Mouse (Mus musculus): ENCODE results near the gene Rnf126. TPM values are rescaled to one million over a fixed set of nuclear protein-coding genes. Genes with fewer than 3 reads are reported as not detected.

The Rnf126 gene
- polyA plus RNA-seq, 1 experiment from 2014 or later: 92.3 TPM

GRCm38 (mm10) chr10:79793738-79794490 lies 27.2 kb upstream of the Rnf126 start:
- Histone ChIP-seq H3K27me3 (ENCODE audit: control insufficient read depth, insufficient read depth, low read depth, low read length) (no peaks in the 10 kb centered on the region; the same call in 1 of the 2 replicates), H3K9ac (ENCODE audit: low read depth, low read length) (peak overlapping the region; percentile 98), H3K27ac (ENCODE audit: low read length) (peak overlapping the region; percentile 91), H3K4me1 (ENCODE audit: control insufficient read depth, insufficient read depth, low read length) (peaks cover 20% of the 10 kb centered on the region), H3K4me3 (ENCODE audit: low read depth, low read length) (peak overlapping the region; percentile 80), H3K9me3 (replicated peaks; ENCODE audit: control insufficient read depth, low read length, poor library complexity, severe bottlenecking) (no peaks in the 10 kb centered on the region), H3K36me3 (ENCODE audit: control insufficient read depth, insufficient read depth, low read length) (no peaks in the 10 kb centered on the region), H3K4me2 (ENCODE audit: low read length) (peak overlapping the region; percentile 97)
- 1% methylated on average over 32 of the region's 38 CpGs for WGBS
- ATAC-seq: peak; percentile 11; the same call in 1 of the 2 replicates

- peak within 1 kb of the TSS; percentile 98 for H3K9ac ChIP-seq (ENCODE audit: low read depth, low read length)
- H3K4me1 ChIP-seq (ENCODE audit: control insufficient read depth, insufficient read depth, low read length): peaks cover 20% of the 10 kb centered on the region
- peak within 1 kb of the TSS; percentile 80 for H3K4me3 ChIP-seq (ENCODE audit: low read depth, low read length)
- H3K27ac ChIP-seq (ENCODE audit: low read length): peak within 1 kb of the TSS; percentile 91
- no peaks in the 10 kb centered on the region for H3K36me3 ChIP-seq (ENCODE audit: control insufficient read depth, insufficient read depth, low read length)
- no peaks in the 10 kb centered on the region for H3K9me3 ChIP-seq (replicated peaks; ENCODE audit: control insufficient read depth, low read length, poor library complexity, severe bottlenecking)
- peak; percentile 72 for ATAC-seq
- H3K4me2 ChIP-seq (ENCODE audit: low read length): peak within 1 kb of the TSS; percentile 97
- H3K27me3 ChIP-seq (ENCODE audit: control insufficient read depth, insufficient read depth, low read depth, low read length): no peaks in the 10 kb centered on the region; the same call in 1 of the 2 replicates
- 5% methylated on average over 51 of the region's 51 CpGs for WGBS
These were observed 26.4 kb upstream of the Rnf126 start, which contains the start of gene Palm for GRCm38 (mm10) chr10:79793051-79793737. Gene Palm, plus strand, starts transcription at chr10:79793572.

DNA sequence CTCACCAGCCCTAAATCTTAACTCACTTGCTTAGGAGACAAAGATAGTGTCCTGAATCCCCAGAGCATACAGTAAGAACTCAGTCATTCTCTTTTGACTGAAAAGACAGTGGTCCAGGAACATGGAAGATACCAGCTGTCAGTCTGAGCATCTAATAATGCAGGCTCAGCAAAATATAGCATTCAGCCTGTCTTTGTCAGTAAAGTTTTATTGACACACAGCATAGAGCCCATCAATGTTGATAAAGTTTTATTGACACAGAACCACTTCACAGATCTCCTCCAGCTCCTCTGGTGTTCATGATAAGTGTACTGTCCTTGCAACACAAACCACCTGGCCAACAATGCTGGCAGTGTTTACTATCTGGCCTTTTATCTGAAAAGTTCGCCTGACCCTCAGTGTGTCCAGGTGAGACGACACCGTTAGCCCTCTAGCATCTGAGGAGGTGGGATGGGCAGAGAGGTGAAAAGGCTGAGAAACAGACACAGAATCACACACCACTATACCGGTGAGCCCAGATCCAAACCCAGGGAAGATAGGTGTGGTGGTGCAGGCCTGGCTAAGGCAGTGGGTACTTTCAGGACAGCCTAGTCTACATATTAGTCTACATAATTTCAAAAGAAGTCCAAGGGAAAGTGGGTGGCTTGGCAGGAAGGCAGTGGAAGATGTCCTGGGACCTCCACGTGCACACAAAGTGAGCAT lies 25.7 kb upstream of the Rnf126 start:
- peaks cover 18% of the 10 kb centered on the region for H3K4me1 ChIP-seq (ENCODE audit: control insufficient read depth, insufficient read depth, low read length)
- no peak overlapping the region for H3K9ac ChIP-seq (ENCODE audit: low read depth, low read length)
- H3K27ac ChIP-seq (ENCODE audit: low read length): no peak overlapping the region
- no peak for ATAC-seq
- no peak overlapping the region; the same call in 1 of the 2 replicates for H3K4me2 ChIP-seq (ENCODE audit: low read length)
- no peaks in the 10 kb centered on the region for H3K36me3 ChIP-seq (ENCODE audit: control insufficient read depth, insufficient read depth, low read length)
- H3K4me3 ChIP-seq (ENCODE audit: low read depth, low read length): no peak overlapping the region
- no peaks in the 10 kb centered on the region for H3K9me3 ChIP-seq (replicated peaks; ENCODE audit: control insufficient read depth, low read length, poor library complexity, severe bottlenecking)
- WGBS: 84% methylated on average over 5 of the region's 5 CpGs
- H3K27me3 ChIP-seq (ENCODE audit: control insufficient read depth, insufficient read depth, low read depth, low read length): no peaks in the 10 kb centered on the region; the same call in 1 of the 2 replicates

GRCm38 (mm10) chr10:79790861-79791260 lies 24.1 kb upstream of the Rnf126 start, which contains the start of gene Prss57:
Gene Prss57, minus strand, starts transcription at chr10:79790961.
- 89% methylated on average over 4 of the region's 4 CpGs for WGBS
- H3K27ac ChIP-seq (ENCODE audit: low read length): no peak within 1 kb of the TSS
- no peaks in the 10 kb centered on the region for H3K9me3 ChIP-seq (replicated peaks; ENCODE audit: control insufficient read depth, low read length, poor library complexity, severe bottlenecking)
- no peaks in the 10 kb centered on the region for H3K36me3 ChIP-seq (ENCODE audit: control insufficient read depth, insufficient read depth, low read length)
- H3K27me3 ChIP-seq (ENCODE audit: control insufficient read depth, insufficient read depth, low read depth, low read length): no peaks in the 10 kb centered on the region; the same call in 1 of the 2 replicates
- H3K4me2 ChIP-seq (ENCODE audit: low read length): no peak within 1 kb of the TSS
- H3K4me1 ChIP-seq (ENCODE audit: control insufficient read depth, insufficient read depth, low read length): peaks cover 8% of the 10 kb centered on the region
- no peak for ATAC-seq
- H3K4me3 ChIP-seq (ENCODE audit: low read depth, low read length): no peak within 1 kb of the TSS
- no peak within 1 kb of the TSS for H3K9ac ChIP-seq (ENCODE audit: low read depth, low read length)

DNA sequence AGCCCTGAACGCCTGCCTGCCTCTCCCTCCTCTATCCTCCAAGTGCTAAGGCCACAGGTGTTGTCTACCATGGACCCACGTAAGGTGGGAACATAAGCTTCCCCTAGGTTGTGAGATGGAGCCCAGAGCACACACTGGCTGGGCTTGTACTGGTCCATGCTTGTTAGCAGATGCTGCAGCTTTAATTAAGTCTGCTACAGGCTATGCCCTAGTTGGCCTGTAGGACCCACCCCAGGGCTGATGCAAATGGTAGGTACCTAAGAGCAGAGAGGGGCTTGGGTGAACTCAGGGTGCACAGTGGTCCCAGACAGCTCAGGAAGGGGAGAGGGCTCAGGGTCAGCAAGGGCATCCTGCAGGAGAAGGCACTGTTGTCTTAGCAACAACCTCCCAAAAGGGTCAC lies 22.8 kb upstream of the Rnf126 start:
- H3K9ac ChIP-seq (ENCODE audit: low read depth, low read length): no peak overlapping the region
- 49% methylated on average over 2 of the region's 2 CpGs for WGBS
- H3K36me3 ChIP-seq (ENCODE audit: control insufficient read depth, insufficient read depth, low read length): no peaks in the 10 kb centered on the region
- H3K4me3 ChIP-seq (ENCODE audit: low read depth, low read length): no peak overlapping the region
- H3K27ac ChIP-seq (ENCODE audit: low read length): no peak overlapping the region
- ATAC-seq: no peak
- H3K9me3 ChIP-seq (replicated peaks; ENCODE audit: control insufficient read depth, low read length, poor library complexity, severe bottlenecking): no peaks in the 10 kb centered on the region
- H3K4me2 ChIP-seq (ENCODE audit: low read length): no peak overlapping the region
- no peaks in the 10 kb centered on the region; the same call in 1 of the 2 replicates for H3K4me1 ChIP-seq (ENCODE audit: control insufficient read depth, insufficient read depth, low read length)
- H3K27me3 ChIP-seq (ENCODE audit: control insufficient read depth, insufficient read depth, low read depth, low read length): no peaks in the 10 kb centered on the region; the same call in 1 of the 2 replicates

DNA sequence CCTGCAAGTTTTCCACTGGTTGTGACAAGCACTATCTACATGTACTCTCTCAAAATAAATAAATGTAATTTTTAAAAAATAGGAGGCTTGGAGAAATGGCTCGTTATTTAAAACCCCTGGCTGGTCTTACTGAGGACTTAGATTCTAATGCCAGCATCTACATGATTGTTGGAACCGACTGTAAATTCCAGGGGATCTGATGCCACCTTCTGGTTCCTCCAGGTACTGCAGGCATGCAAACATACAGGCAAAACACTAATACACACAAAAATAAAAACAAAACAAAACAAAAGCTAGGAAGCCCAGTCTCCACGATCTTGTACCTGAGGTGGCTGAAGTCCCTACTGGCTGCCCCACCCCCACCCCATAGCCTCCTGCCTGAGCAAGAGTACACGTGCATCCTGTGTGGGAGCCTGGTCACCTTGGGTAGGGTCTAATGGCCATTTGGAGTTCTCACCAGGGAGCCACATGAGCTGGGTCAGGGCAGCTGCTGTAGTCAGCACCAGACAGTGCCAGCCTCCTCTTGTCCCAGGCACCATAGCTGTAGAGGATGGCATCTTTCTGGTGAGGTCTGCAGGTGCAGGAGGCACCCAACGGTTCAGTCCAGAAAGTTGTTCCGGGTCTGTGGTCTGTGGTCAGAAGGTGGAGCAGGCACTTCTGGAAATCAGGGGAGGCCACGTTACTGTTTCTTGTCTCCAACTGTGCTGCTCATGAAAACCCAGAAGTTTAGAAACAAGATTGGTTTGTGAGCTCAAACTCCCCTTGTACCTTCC lies 21.8 kb upstream of the Rnf126 start:
- ATAC-seq: no peak
- 36% methylated on average over 7 of the region's 7 CpGs for WGBS
- no peaks in the 10 kb centered on the region for H3K9me3 ChIP-seq (replicated peaks; ENCODE audit: control insufficient read depth, low read length, poor library complexity, severe bottlenecking)
- no peaks in the 10 kb centered on the region for H3K4me1 ChIP-seq (ENCODE audit: control insufficient read depth, insufficient read depth, low read length)
- peaks cover 4% of the 10 kb centered on the region for H3K27me3 ChIP-seq (ENCODE audit: control insufficient read depth, insufficient read depth, low read depth, low read length)
- no peak overlapping the region for H3K4me3 ChIP-seq (ENCODE audit: low read depth, low read length)
- H3K9ac ChIP-seq (ENCODE audit: low read depth, low read length): no peak overlapping the region
- H3K27ac ChIP-seq (ENCODE audit: low read length): no peak overlapping the region
- no peak overlapping the region for H3K4me2 ChIP-seq (ENCODE audit: low read length)
- no peaks in the 10 kb centered on the region for H3K36me3 ChIP-seq (ENCODE audit: control insufficient read depth, insufficient read depth, low read length)

DNA sequence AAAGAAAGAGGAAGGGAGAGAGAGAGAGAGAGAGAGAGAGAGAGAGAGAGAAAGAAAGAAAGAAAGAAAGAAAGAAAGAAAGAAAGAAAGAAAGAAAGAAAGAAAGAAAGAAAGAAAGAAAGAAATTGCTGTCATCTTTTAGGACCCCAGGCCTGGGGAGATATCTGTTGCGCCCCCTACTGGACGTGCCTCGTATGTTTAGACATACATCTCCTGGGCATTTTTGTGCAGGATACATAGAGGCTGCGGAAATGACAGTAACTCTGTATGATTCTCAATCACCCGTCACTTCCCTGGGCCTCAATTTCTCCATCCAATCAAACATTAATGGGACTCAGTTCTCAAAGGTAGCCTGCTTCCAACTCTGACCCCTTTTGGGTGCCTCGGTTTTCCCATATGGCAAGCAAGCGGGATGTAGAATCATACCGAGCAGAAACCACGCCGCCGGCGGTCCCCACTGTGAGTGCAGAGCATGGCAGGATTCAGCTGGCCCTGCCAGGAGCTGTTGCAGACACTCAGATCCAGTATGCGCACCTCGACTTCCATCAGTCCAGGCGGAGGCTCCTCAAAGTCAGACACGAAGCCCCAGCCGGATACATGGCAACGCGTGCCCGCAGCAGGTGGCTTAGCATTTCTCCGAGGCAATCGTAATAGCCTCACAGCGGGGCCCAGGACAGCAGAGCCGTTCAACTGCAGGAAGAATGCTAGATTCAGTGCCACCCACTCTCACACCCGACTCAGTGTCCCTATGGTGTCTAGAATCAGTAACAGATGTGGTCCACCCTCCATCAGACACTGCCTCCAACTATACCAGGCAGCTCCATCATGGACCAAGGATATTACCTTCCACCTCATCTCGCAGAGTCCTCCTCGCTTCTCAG lies 17.4 kb upstream of the Rnf126 start:
- H3K36me3 ChIP-seq (ENCODE audit: control insufficient read depth, insufficient read depth, low read length): no peaks in the 10 kb centered on the region
- no peaks in the 10 kb centered on the region for H3K9me3 ChIP-seq (replicated peaks; ENCODE audit: control insufficient read depth, low read length, poor library complexity, severe bottlenecking)
- no peak for ATAC-seq
- H3K27ac ChIP-seq (ENCODE audit: low read length): no peak overlapping the region
- no peak overlapping the region for H3K9ac ChIP-seq (ENCODE audit: low read depth, low read length)
- no peak overlapping the region for H3K4me2 ChIP-seq (ENCODE audit: low read length)
- WGBS: 35% methylated on average over 27 of the region's 27 CpGs
- H3K27me3 ChIP-seq (ENCODE audit: control insufficient read depth, insufficient read depth, low read depth, low read length): peaks cover 12% of the 10 kb centered on the region
- no peaks in the 10 kb centered on the region for H3K4me1 ChIP-seq (ENCODE audit: control insufficient read depth, insufficient read depth, low read length)
- H3K4me3 ChIP-seq (ENCODE audit: low read depth, low read length): no peak overlapping the region

DNA sequence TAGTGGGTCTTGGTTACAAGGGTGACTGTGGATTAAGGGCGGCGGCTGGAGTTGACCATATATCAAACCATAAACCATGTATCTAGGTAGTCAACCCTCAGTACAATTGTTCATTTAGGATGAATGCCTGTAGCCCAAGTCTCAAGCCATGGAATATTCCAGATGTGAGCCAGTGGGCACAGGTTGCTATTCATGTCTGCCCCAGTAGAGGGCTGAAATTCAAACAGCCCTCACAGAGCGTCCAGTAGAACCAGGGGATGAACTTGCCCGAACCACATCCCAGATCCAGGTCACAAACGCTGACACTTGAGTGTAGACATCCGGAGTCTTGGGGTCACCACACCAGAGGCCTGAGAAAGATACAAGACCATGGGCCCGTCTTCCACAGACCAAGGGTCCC lies 16.3 kb upstream of the Rnf126 start:
- ATAC-seq: no peak
- H3K9me3 ChIP-seq (replicated peaks; ENCODE audit: control insufficient read depth, low read length, poor library complexity, severe bottlenecking): no peaks in the 10 kb centered on the region
- no peak overlapping the region for H3K4me3 ChIP-seq (ENCODE audit: low read depth, low read length)
- no peaks in the 10 kb centered on the region for H3K36me3 ChIP-seq (ENCODE audit: control insufficient read depth, insufficient read depth, low read length)
- 69% methylated on average over 7 of the region's 7 CpGs for WGBS
- H3K4me2 ChIP-seq (ENCODE audit: low read length): no peak overlapping the region
- no peak overlapping the region for H3K9ac ChIP-seq (ENCODE audit: low read depth, low read length)
- H3K4me1 ChIP-seq (ENCODE audit: control insufficient read depth, insufficient read depth, low read length): no peaks in the 10 kb centered on the region
- H3K27me3 ChIP-seq (ENCODE audit: control insufficient read depth, insufficient read depth, low read depth, low read length): peaks cover 20% of the 10 kb centered on the region
- H3K27ac ChIP-seq (ENCODE audit: low read length): no peak overlapping the region

All from midbrain, embryonic 16.5 days (tissue).